Mouse (Mus musculus): Measurements from ENCODE around the gene Trap1. TPM values are rescaled to one million over a fixed set of nuclear protein-coding genes. Genes with fewer than 3 reads are reported as not detected.

The Trap1 gene
- polyA plus RNA-seq, 1 experiment from 2014 or later: 61.2 TPM

GRCm38 (mm10) chr16:4074836-4075235, 2.8 kb downstream of the Trap1 start:
- H3K4me1 ChIP-seq (ENCODE audit: insufficient read depth): peaks cover 20% of the 10 kb centered on the region
- no peak for ATAC-seq
- no peak overlapping the region for H3K4me2 ChIP-seq (ENCODE audit: low read depth, low read length)
- H3K9me3 ChIP-seq (ENCODE audit: low read length): no peaks in the 10 kb centered on the region
- 0 out of 2 replicates have a peak, but pooled peaks cover 2% of the 10 kb centered on the region for H3K36me3 ChIP-seq (replicated peaks; ENCODE audit: insufficient read depth, low read length)
- no peaks in the 10 kb centered on the region for H3K27me3 ChIP-seq (ENCODE audit: insufficient read depth, low read length)
- no peak for DNase-seq
- 27% methylated on average over 3 of the region's 3 CpGs for WGBS (ENCODE audit: insufficient replicate concordance)
- no peak overlapping the region for H3K4me3 ChIP-seq (ENCODE audit: low read depth, low read length)
- no peak overlapping the region for H3K27ac ChIP-seq (ENCODE audit: low read depth)
- TF ChIP-seq CTCF (IDR thresholded peaks at IDR 0.05; ENCODE audit: low read depth) (no peak), EP300 (IDR thresholded peaks at IDR 0.05; ENCODE audit: low read depth) (no peak)
- H3K9ac ChIP-seq (replicated peaks): no peak overlapping the region

GRCm38 (mm10) chr16:4074297-4074696, 3.3 kb downstream of the Trap1 start:
- TF ChIP-seq EP300 (IDR thresholded peaks at IDR 0.05; ENCODE audit: low read depth) (no peak), CTCF (IDR thresholded peaks at IDR 0.05; ENCODE audit: low read depth) (peak; percentile 27; the same call in 1 of the 2 replicates)
- 57% methylated on average over 6 of the region's 6 CpGs for WGBS (ENCODE audit: insufficient replicate concordance)

DNA sequence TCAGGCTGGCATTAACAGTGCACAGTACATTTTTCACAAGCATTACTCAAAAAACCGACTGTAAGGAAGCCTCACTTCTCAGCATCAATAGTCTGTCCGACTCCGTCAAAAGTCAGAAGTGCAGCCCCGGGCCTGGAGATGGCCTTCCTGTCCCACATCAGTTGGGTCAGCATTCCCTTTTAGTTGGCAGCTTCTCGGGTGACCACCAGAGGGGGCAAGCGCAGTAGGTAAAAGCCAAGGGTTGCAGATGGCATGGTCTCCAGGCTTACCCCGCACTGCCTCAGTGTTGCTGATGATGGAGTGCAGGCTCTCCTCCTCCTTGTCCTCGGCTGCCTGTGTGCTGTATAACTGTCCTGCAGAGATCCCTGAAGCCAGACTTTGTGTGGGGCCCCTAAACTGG, 9.0 kb downstream of the Trap1 start:
- peak; percentile 45; the same call in 1 of the 2 replicates for ATAC-seq
- no peak overlapping the region for H3K9ac ChIP-seq (replicated peaks)
- H3K9me3 ChIP-seq (ENCODE audit: low read length): no peaks in the 10 kb centered on the region
- no peaks in the 10 kb centered on the region for H3K27me3 ChIP-seq (ENCODE audit: insufficient read depth, low read length)
- DNase-seq: peak; percentile 71
- no peaks in the 10 kb centered on the region for H3K4me1 ChIP-seq (ENCODE audit: insufficient read depth)
- H3K4me2 ChIP-seq (ENCODE audit: low read depth, low read length): no peak overlapping the region
- H3K27ac ChIP-seq (ENCODE audit: low read depth): no peak overlapping the region
- 58% methylated on average over 8 of the region's 8 CpGs for WGBS (ENCODE audit: insufficient replicate concordance)
- H3K4me3 ChIP-seq (ENCODE audit: low read depth, low read length): no peak overlapping the region
- peaks cover 24% of the 10 kb centered on the region for H3K36me3 ChIP-seq (replicated peaks; ENCODE audit: insufficient read depth, low read length)
- peak; percentile 83 for TF ChIP-seq CTCF (IDR thresholded peaks at IDR 0.05; ENCODE audit: low read depth)
- TF ChIP-seq EP300 (IDR thresholded peaks at IDR 0.05; ENCODE audit: low read depth): no peak

More at GRCm38 (mm10) chr16:4074297-4074696, 3.3 kb downstream of the Trap1 start:
- no peak overlapping the region for H3K4me2 ChIP-seq (ENCODE audit: low read depth, low read length)
- DNase-seq (no peak), ATAC-seq (no peak)
- H3K27ac ChIP-seq (ENCODE audit: low read depth): no peak overlapping the region
- H3K4me3 ChIP-seq (ENCODE audit: low read depth, low read length): no peak overlapping the region
- 0 out of 2 replicates have a peak, but pooled peaks cover 2% of the 10 kb centered on the region for H3K36me3 ChIP-seq (replicated peaks; ENCODE audit: insufficient read depth, low read length)
- H3K9ac ChIP-seq (replicated peaks): no peak overlapping the region
- H3K9me3 ChIP-seq (ENCODE audit: low read length): no peaks in the 10 kb centered on the region
- peaks cover 20% of the 10 kb centered on the region for H3K4me1 ChIP-seq (ENCODE audit: insufficient read depth)
- no peaks in the 10 kb centered on the region for H3K27me3 ChIP-seq (ENCODE audit: insufficient read depth, low read length)

- no peak overlapping the region for H3K27ac ChIP-seq (ENCODE audit: low read depth)
These were observed 12.7 kb downstream of the Trap1 start for GRCm38 (mm10) chr16:4064945-4065344.

DNA sequence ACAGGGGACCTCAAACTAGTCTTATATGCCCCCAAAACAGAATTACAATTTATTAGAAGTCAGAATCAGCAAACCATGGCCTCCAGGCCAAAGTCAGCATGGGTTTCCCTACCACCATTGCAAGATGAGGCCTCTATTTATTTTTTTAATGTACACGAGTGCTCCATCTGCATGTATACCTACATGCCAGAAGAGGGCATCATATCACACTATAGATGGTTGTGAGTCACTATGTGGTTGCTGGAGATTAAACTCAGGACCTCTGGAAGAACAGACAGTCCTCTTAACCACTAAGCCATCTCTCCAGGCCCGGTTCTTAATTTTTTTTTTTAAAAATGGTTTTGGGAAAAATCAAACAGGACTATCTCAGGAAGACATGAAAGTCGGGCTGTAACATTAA, 23.8 kb downstream of the Trap1 start:
- DNase-seq (no peak), ATAC-seq (no peak)
- no peak overlapping the region for H3K4me2 ChIP-seq (ENCODE audit: low read depth, low read length)
- H3K9ac ChIP-seq (replicated peaks): no peak overlapping the region
- H3K4me3 ChIP-seq (ENCODE audit: low read depth, low read length): no peak overlapping the region
- no peaks in the 10 kb centered on the region for H3K27me3 ChIP-seq (ENCODE audit: insufficient read depth, low read length)
- H3K36me3 ChIP-seq (replicated peaks; ENCODE audit: insufficient read depth, low read length): peaks cover 70% of the 10 kb centered on the region
- no peaks in the 10 kb centered on the region for H3K4me1 ChIP-seq (ENCODE audit: insufficient read depth)
- no peak overlapping the region for H3K27ac ChIP-seq (ENCODE audit: low read depth)
- TF ChIP-seq EP300 (IDR thresholded peaks at IDR 0.05; ENCODE audit: low read depth) (no peak), CTCF (IDR thresholded peaks at IDR 0.05; ENCODE audit: low read depth) (0 out of 2 replicates have a peak, but pooled peaks have one; percentile 14)
- WGBS (ENCODE audit: insufficient replicate concordance): 81% methylated on average over 3 of the region's 3 CpGs
- H3K9me3 ChIP-seq (ENCODE audit: low read length): no peaks in the 10 kb centered on the region

More at GRCm38 (mm10) chr16:4064945-4065344, 12.7 kb downstream of the Trap1 start:
- no peaks in the 10 kb centered on the region for H3K4me1 ChIP-seq (ENCODE audit: insufficient read depth)
- no peak overlapping the region for H3K4me2 ChIP-seq (ENCODE audit: low read depth, low read length)
- 85% methylated on average over 4 of the region's 4 CpGs for WGBS (ENCODE audit: insufficient replicate concordance)
- no peak for TF ChIP-seq CTCF (IDR thresholded peaks at IDR 0.05; ENCODE audit: low read depth)
- TF ChIP-seq EP300 (IDR thresholded peaks at IDR 0.05; ENCODE audit: low read depth): no peak
- DNase-seq (no peak), ATAC-seq (no peak)
- H3K4me3 ChIP-seq (ENCODE audit: low read depth, low read length): no peak overlapping the region
- no peaks in the 10 kb centered on the region for H3K27me3 ChIP-seq (ENCODE audit: insufficient read depth, low read length)
- H3K36me3 ChIP-seq (replicated peaks; ENCODE audit: insufficient read depth, low read length): peaks cover 44% of the 10 kb centered on the region
- no peak overlapping the region for H3K9ac ChIP-seq (replicated peaks)
- H3K9me3 ChIP-seq (ENCODE audit: low read length): no peaks in the 10 kb centered on the region

GRCm38 (mm10) chr16:4052601-4053000, 25.0 kb downstream of the Trap1 start:
- Histone ChIP-seq H3K27me3 (ENCODE audit: insufficient read depth, low read length) (no peaks in the 10 kb centered on the region), H3K4me3 (ENCODE audit: low read depth, low read length) (no peak overlapping the region), H3K4me1 (ENCODE audit: insufficient read depth) (no peaks in the 10 kb centered on the region), H3K36me3 (replicated peaks; ENCODE audit: insufficient read depth, low read length) (peaks cover 68% of the 10 kb centered on the region), H3K9ac (replicated peaks) (no peak overlapping the region), H3K9me3 (ENCODE audit: low read length) (no peaks in the 10 kb centered on the region), H3K4me2 (ENCODE audit: low read depth, low read length) (no peak overlapping the region), H3K27ac (ENCODE audit: low read depth) (no peak overlapping the region)
- TF ChIP-seq CTCF (IDR thresholded peaks at IDR 0.05; ENCODE audit: low read depth): no peak
- TF ChIP-seq EP300 (IDR thresholded peaks at IDR 0.05; ENCODE audit: low read depth): no peak
- 91% methylated on average over 4 of the region's 4 CpGs for WGBS (ENCODE audit: insufficient replicate concordance)
- DNase-seq (no peak), ATAC-seq (no peak)

Measured in liver, postnatal 0 days (tissue).